Mouse (Mus musculus) lung, embryonic 16.5 days (tissue): ENCODE results near the gene Prss43. TPM values are rescaled to one million over a fixed set of nuclear protein-coding genes. Genes with fewer than 3 reads are reported as not detected.
A peak's percentile ranks its signal among the peaks of the same experiment; 100 is the strongest.

Experiments used
- ATAC-seq: fragments of 200-750 bp; cut with Nextera tagmentation; 2 replicates; pipeline ENCODE4 v1.8.0; 2017; ENCODE audit warnings: low read depth, mild to moderate bottlenecking, moderate library complexity
- H3K27ac ChIP-seq: fragments of 300-500 bp; sonication (generic); 2 replicates; pipeline ENCODE4 v1.5.1; 2014; ENCODE audit warnings: mild to moderate bottlenecking, control low read depth, low read length
- H3K27me3 ChIP-seq: fragments of 300-500 bp; sonication (generic); 2 replicates; pipeline ENCODE4 v1.6.1; 2014; ENCODE audit warnings: low read depth, low read length, mixed read lengths; ENCODE audit not compliant: control insufficient read depth, insufficient read depth
- H3K36me3 ChIP-seq: fragments of 300-500 bp; sonication (generic); 2 replicates; pipeline ENCODE4 v1.6.1; 2014; ENCODE audit warnings: low read length; ENCODE audit not compliant: control insufficient read depth, insufficient read depth
- H3K4me1 ChIP-seq: fragments of 300-500 bp; sonication (generic); replicated peaks from 2 replicates; pipeline ENCODE4 v1.6.1; 2014; ENCODE audit warnings: low read length, mixed read lengths; ENCODE audit not compliant: control insufficient read depth, insufficient read depth
- H3K4me2 ChIP-seq: fragments of 300-500 bp; sonication (generic); 2 replicates; pipeline ENCODE4 v1.6.1; 2014; ENCODE audit warnings: low read depth, low read length, control low read depth
- H3K4me3 ChIP-seq: fragments of 300-500 bp; sonication (generic); 2 replicates; pipeline ENCODE4 v1.5.1; 2014; ENCODE audit warnings: mild to moderate bottlenecking, low read length, control low read depth
- H3K9ac ChIP-seq: fragments of 300-500 bp; sonication (generic); 2 replicates; pipeline ENCODE4 v1.6.1; 2014; ENCODE audit warnings: low read length, control low read depth
- H3K9me3 ChIP-seq: fragments of 300-500 bp; sonication (generic); 2 replicates; pipeline ENCODE4 v1.6.1; 2016; ENCODE audit warnings: low read length; ENCODE audit not compliant: control insufficient read depth
- WGBS: fragments of 180-500 bp; shearing (Covaris S2); extraction: QIAGEN DNeasy Blood & Tissue Kit; methylation state at CpG from one replicate; pipeline ENCODE4 v1.1.7; 2014; 5-methylcytosine and 5-hydroxymethylcytosine counted together
- polyA plus RNA-seq: library from polyadenylated mRNA; unstranded; fragments of >200 nt; fragmentation: Nextera tagmentation; extraction: Ambion mirVana; gene quantifications from 2 replicates; pipeline ENCODE4 v1.2.1, GENCODE M21; 2015

Prss43 gene
- polyA plus RNA-seq: not detected in 2 replicates

DNA sequence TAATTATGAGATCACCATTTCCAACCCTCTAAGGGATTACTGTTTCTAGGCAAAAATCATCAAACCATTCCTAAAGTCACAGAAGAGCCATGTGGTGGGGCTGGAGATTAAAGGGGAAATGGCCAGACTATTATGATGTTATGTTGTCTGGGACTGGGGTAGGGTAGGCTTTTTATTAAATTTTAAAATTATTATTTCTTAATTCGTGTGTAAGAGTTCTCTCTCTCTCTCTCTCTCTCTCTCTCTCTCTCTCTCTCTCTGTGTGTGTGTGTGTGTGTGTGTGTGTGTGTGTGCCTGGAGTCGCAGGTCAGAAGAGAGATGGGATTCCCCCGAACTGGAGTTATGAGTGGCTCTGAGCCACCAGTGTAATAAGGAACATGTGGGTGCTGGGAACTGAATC, at the start of gene Prss43:
Prss43 (plus strand) TSS at position 301 of the 400 bp plus-strand sequence.
- H3K27me3 ChIP-seq: no peaks in the 10 kb centered on the region
- 65% methylated on average over 3 of the region's 3 CpGs for WGBS
- no peaks in the 10 kb centered on the region for H3K4me1 ChIP-seq
- H3K4me2 ChIP-seq: no peak within 1 kb of the TSS
- no peak for ATAC-seq
- H3K4me3 ChIP-seq: no peak within 1 kb of the TSS
- no peak within 1 kb of the TSS for H3K27ac ChIP-seq
- no peak within 1 kb of the TSS for H3K9ac ChIP-seq
- no peaks in the 10 kb centered on the region for H3K36me3 ChIP-seq
- H3K9me3 ChIP-seq: no peaks in the 10 kb centered on the region

DNA sequence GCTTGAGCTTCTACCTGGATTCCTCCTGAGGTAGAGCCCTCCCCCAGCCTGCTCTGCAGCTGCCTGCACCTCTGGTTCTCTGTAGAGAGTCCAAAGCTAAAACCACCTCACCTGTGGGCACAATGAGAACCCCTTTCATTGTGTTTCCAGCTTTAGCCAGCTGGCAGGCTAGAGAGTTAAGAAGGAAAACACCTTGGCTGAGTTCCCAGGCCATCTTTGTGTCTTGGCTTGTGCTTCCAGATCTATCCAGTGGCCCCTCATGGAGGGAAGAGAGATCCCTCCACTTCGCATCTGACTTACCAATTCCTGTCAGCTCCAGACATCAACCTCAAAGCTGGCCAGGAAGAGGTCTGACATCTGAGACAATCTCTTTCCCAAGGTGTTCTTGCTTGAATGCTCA, 48.4 kb upstream of the Prss43 start:
- H3K9me3 ChIP-seq: no peaks in the 10 kb centered on the region
- H3K27ac ChIP-seq: no peak overlapping the region
- H3K4me2 ChIP-seq: no peak overlapping the region
- no peak overlapping the region for H3K4me3 ChIP-seq
- WGBS: 61% methylated on average over 1 of the region's 1 CpGs
- H3K4me1 ChIP-seq: peaks cover 28% of the 10 kb centered on the region
- H3K9ac ChIP-seq: no peak overlapping the region
- no peaks in the 10 kb centered on the region for H3K36me3 ChIP-seq
- no peaks in the 10 kb centered on the region for H3K27me3 ChIP-seq
- no peak for ATAC-seq

GRCm38 (mm10) chr9:110778559-110778958, 47.9 kb upstream of the Prss43 start:
- ATAC-seq: no peak
- no peaks in the 10 kb centered on the region for H3K9me3 ChIP-seq
- H3K4me3 ChIP-seq: no peak overlapping the region
- 71% methylated on average over 7 of the region's 7 CpGs for WGBS
- H3K36me3 ChIP-seq: no peaks in the 10 kb centered on the region
- H3K4me2 ChIP-seq: no peak overlapping the region
- no peaks in the 10 kb centered on the region for H3K27me3 ChIP-seq
- no peak overlapping the region for H3K9ac ChIP-seq
- no peak overlapping the region for H3K27ac ChIP-seq
- peaks cover 28% of the 10 kb centered on the region for H3K4me1 ChIP-seq

DNA sequence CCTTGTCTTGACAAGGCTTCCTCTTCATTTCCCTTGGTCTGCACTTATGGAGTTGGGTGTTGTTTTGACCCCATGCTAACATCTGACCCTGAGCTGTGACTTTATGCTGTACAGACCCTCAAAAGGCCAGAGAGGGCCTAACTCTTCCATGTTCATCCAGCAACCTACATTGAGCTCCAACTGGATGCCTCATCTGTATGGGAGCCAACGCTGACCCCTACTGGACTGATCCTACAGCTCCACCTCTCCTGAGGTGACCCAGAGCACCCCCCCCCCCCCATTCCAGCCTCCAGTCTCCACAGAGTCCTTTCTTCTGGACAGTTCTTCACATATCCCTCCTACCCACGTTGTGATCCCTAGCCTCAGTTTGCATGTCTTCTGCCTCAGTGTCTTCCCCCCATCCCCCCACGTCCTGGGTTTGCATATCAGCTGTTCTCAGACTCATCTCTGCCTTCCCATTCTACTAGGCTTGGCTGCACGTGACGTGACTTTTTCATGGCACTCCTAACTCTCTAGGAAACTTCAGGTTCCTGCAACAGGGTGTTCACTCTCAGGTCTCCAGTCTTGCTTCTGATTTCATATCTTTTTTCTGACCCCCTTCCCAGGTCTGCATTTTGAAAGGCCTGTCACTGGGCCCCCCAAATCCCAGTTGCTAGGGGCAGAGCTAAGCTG, 47.1 kb upstream of the Prss43 start:
- H3K27me3 ChIP-seq: no peaks in the 10 kb centered on the region
- H3K9me3 ChIP-seq: no peaks in the 10 kb centered on the region
- no peaks in the 10 kb centered on the region for H3K36me3 ChIP-seq
- no peak for ATAC-seq
- H3K27ac ChIP-seq: no peak overlapping the region
- no peak overlapping the region for H3K9ac ChIP-seq
- WGBS: 56% methylated on average over 5 of the region's 5 CpGs
- H3K4me2 ChIP-seq: no peak overlapping the region
- peaks cover 28% of the 10 kb centered on the region for H3K4me1 ChIP-seq
- no peak overlapping the region for H3K4me3 ChIP-seq

- H3K4me3 ChIP-seq: peak overlapping the region; percentile 56
- H3K27me3 ChIP-seq: no peaks in the 10 kb centered on the region
- H3K4me2 ChIP-seq: peak overlapping the region; percentile 92
- H3K9me3 ChIP-seq: no peaks in the 10 kb centered on the region
- under 1% methylated on average over 42 of the region's 43 CpGs for WGBS
- peak overlapping the region; percentile 69 for H3K9ac ChIP-seq
- H3K36me3 ChIP-seq: no peaks in the 10 kb centered on the region
- ATAC-seq: peak; percentile 94
- H3K4me1 ChIP-seq: peaks cover 15% of the 10 kb centered on the region
- H3K27ac ChIP-seq: peak overlapping the region; percentile 58
Measured at GRCm38 (mm10) chr9:110781256-110781721, 45.2 kb upstream of the Prss43 start.

DNA sequence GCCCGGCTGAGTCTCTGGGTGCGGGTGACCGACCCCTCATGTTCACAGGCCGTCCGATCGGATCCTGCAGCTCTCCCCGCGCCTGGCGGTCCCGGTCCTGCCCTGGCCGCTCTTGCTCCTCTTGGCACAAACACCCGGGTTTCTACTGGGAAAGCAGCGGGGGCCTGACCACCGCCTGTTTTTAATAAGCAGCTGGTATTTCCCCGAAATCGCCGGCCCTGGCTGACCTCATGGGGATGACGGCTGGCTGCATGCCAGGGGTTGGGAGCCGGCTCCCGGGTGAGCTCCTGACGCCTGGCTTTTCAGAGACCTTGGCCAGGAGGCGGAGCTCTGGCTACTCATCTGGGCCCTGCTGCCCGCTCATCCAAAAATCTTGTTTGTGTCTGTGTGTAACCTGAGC, 44.8 kb upstream of the Prss43 start:
- Histone ChIP-seq H3K4me1 (peaks cover 15% of the 10 kb centered on the region), H3K4me2 (peak overlapping the region; percentile 92), H3K27me3 (no peaks in the 10 kb centered on the region), H3K4me3 (peak overlapping the region; percentile 56), H3K9ac (peak overlapping the region; percentile 69), H3K9me3 (no peaks in the 10 kb centered on the region), H3K27ac (peak overlapping the region; percentile 58), H3K36me3 (no peaks in the 10 kb centered on the region)
- ATAC-seq: peak; percentile 80
- 0% methylated on average over 23 of the region's 23 CpGs for WGBS

GRCm38 (mm10) chr9:110783611-110784010, 42.9 kb upstream of the Prss43 start:
- H3K4me1 ChIP-seq: peaks cover 12% of the 10 kb centered on the region
- WGBS: 26% methylated on average over 1 of the region's 1 CpGs
- no peaks in the 10 kb centered on the region for H3K27me3 ChIP-seq
- no peak overlapping the region for H3K4me2 ChIP-seq
- H3K27ac ChIP-seq: no peak overlapping the region
- no peak for ATAC-seq
- no peaks in the 10 kb centered on the region for H3K36me3 ChIP-seq
- H3K9ac ChIP-seq: no peak overlapping the region
- no peak overlapping the region for H3K4me3 ChIP-seq
- H3K9me3 ChIP-seq: no peaks in the 10 kb centered on the region

DNA sequence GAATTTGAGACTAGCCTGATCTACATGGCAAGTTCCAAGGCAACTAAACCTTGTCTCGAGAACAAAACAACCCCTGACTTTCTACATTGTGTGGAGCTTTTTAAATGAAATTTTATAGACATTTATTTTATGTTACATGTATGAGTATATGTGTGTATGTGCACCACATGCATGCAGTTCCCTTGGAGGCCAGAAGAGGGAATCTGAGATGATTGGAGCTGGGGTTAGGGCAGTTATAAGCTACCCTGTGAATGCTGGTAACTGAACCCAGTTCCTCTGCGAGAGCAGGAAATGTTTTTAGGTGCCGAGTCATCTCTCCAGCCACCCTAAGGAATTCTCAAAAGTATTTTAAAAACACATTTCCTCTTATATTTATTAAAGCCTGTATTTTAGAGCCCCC, 38.3 kb upstream of the Prss43 start:
- no peak overlapping the region for H3K27ac ChIP-seq
- H3K9me3 ChIP-seq: no peaks in the 10 kb centered on the region; the same call in 1 of the 2 replicates
- no peak for ATAC-seq
- H3K27me3 ChIP-seq: no peaks in the 10 kb centered on the region
- WGBS: 83% methylated on average over 3 of the region's 3 CpGs
- H3K4me3 ChIP-seq: no peak overlapping the region
- no peak overlapping the region for H3K9ac ChIP-seq
- no peaks in the 10 kb centered on the region for H3K36me3 ChIP-seq
- no peaks in the 10 kb centered on the region for H3K4me1 ChIP-seq
- H3K4me2 ChIP-seq: no peak overlapping the region

- H3K27ac ChIP-seq: no peak overlapping the region
- no peaks in the 10 kb centered on the region for H3K4me1 ChIP-seq
- no peaks in the 10 kb centered on the region; the same call in 1 of the 2 replicates for H3K9me3 ChIP-seq
- no peaks in the 10 kb centered on the region for H3K27me3 ChIP-seq
- ATAC-seq: 0 out of 2 replicates have a peak, but pooled peaks have one; percentile 23
- H3K9ac ChIP-seq: no peak overlapping the region
- WGBS: 51% methylated on average over 4 of the region's 4 CpGs
- H3K4me2 ChIP-seq: no peak overlapping the region
- H3K4me3 ChIP-seq: no peak overlapping the region
- H3K36me3 ChIP-seq: no peaks in the 10 kb centered on the region
Measured at GRCm38 (mm10) chr9:110790462-110790861, 36.0 kb upstream of the Prss43 start.
